Mouse (Mus musculus) liver, embryonic 12.5 days (tissue): Measurements from ENCODE around the gene Gfi1b. TPM values are rescaled to one million over a fixed set of nuclear protein-coding genes. Genes with fewer than 3 reads are reported as not detected.

Experiments
- ATAC-seq: fragments of 200-750 bp; cut with Nextera tagmentation; 2 replicates; pipeline ENCODE4 v1.8.0; 2017; ENCODE audit warnings: moderate number of reproducible peaks, mild to moderate bottlenecking, moderate library complexity
- H3K27ac ChIP-seq: fragments of 300-500 bp; sonication (generic); 2 replicates; pipeline ENCODE4 v1.5.1; 2016; ENCODE audit warnings: mild to moderate bottlenecking
- H3K27me3 ChIP-seq: fragments of 300-500 bp; sonication (generic); replicated peaks from 2 replicates; pipeline ENCODE4 v1.6.1; 2016; ENCODE audit warnings: mild to moderate bottlenecking, moderate library complexity
- H3K36me3 ChIP-seq: fragments of 300-500 bp; sonication (generic); 2 replicates; pipeline ENCODE4 v1.6.1; 2016; ENCODE audit warnings: mild to moderate bottlenecking, moderate library complexity
- H3K4me1 ChIP-seq: fragments of 300-500 bp; sonication (generic); 2 replicates; pipeline ENCODE4 v1.6.1; 2016
- H3K4me2 ChIP-seq: fragments of 300-500 bp; sonication (generic); 2 replicates; pipeline ENCODE4 v1.6.1; 2016; ENCODE audit warnings: mild to moderate bottlenecking, moderate library complexity
- H3K4me3 ChIP-seq: fragments of 300-500 bp; sonication (generic); 2 replicates; pipeline ENCODE4 v1.5.1; 2016; ENCODE audit warnings: mild to moderate bottlenecking, moderate library complexity
- H3K9ac ChIP-seq: fragments of 300-500 bp; sonication (generic); 2 replicates; pipeline ENCODE4 v1.6.1; 2016; ENCODE audit warnings: mild to moderate bottlenecking, moderate library complexity
- H3K9me3 ChIP-seq: fragments of 300-500 bp; sonication (generic); replicated peaks from 2 replicates; pipeline ENCODE4 v1.6.1; 2016; ENCODE audit warnings: mild to moderate bottlenecking, moderate library complexity
- WGBS: fragments of 180-500 bp; shearing (Covaris S2); methylation state at CpG from one replicate; pipeline ENCODE4 v1.1.7; 2016; ENCODE audit not compliant: insufficient replicate concordance; 5-methylcytosine and 5-hydroxymethylcytosine counted together
- polyA plus RNA-seq: library from polyadenylated mRNA; unstranded; fragments of >200 nt; fragmentation: Nextera tagmentation; extraction: Ambion mirVana; gene quantifications from 2 replicates; pipeline ENCODE4 v1.2.1, GENCODE M21; 2016

Gfi1b gene
- polyA plus RNA-seq, 1 experiment from 2014 or later: 117 TPM

DNA sequence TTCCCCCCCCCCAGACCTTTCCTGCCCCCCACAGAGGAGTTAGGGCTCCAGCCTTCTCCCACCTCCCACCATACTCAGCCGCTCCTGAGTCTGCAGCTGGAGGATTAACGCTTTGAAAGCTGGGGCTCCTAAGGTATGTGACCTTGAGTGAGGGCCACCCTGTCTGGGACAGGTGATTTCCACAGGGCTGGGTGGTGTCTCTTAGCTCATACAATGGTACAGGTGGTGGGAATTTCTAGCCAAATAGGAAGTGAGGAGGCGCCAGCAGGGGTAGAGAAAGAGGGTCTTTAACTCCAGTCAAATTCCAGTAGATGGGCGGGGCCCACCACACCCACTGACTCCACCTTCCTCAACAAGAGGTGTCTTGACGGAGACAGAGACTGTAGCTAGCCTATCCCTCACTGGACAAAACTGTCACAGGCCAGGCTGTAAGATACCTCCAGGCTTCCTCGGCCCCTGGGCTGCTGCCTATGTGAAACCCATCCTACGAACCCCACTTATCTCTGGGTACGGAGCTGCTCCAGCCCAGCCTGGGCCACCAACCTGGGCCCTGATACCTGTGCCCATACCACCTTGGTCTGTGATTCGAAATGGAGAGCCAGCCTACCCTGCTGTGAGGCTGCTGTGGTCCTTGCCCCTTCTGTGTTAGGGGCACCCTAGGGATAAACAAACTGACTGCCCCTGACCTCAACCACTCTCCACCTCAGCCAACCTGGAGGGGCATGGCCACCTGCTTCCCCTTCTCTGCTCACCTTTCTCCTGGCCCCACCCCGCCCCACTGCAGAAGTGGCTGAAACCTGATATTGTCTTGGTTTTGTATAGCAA is 14.2 kb downstream of the Gfi1b start:
- Histone ChIP-seq H3K27me3 (no peaks in the 10 kb centered on the region), H3K36me3 (peaks cover 51% of the 10 kb centered on the region), H3K27ac (peak overlapping the region; percentile 90), H3K4me3 (no peak overlapping the region), H3K4me2 (peak overlapping the region; percentile 16), H3K9me3 (no peaks in the 10 kb centered on the region), H3K9ac (peak overlapping the region; percentile 59), H3K4me1 (peaks cover 93% of the 10 kb centered on the region)
- 38% methylated on average over 10 of the region's 10 CpGs for WGBS
- ATAC-seq: peak; percentile 73

DNA sequence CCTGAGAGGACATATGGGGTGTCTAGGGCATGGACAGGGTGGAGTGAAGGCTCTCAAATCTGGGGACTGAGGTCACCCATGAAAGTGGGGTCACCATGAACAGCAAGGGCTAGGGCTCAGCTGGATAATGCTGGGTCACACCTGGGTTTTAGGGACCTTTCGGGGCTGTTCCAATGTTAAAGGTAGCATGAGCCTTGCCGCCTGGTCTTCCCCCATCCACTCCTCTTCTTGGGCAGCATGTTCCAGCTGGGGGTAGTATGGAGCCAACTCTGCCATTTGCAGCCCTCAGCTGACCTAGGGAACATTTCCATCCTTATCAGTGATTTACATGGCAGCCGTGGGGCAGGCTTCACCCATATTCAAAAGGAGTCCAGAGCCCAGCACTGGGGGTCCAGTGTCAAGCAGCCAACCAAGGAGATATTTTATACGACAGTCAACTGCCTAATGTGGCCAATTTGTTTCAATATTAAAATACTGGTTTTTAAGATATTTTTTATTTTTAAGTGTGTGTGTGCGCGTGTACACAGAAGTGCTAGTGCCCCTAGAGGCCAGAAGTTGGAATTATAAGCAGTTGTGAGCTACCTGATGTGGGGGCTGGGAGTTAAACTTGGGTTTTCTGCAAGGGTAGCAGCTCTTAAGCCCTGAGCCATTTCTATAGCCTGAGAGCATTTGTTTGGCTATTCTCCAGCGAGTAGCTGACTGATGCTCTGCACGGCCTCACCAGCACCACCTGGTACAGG is 15.0 kb downstream of the Gfi1b start:
- Histone ChIP-seq H3K27ac (peak overlapping the region; percentile 90), H3K4me2 (peak overlapping the region; percentile 16; the same call in 1 of the 2 replicates), H3K27me3 (no peaks in the 10 kb centered on the region), H3K4me1 (peaks cover 93% of the 10 kb centered on the region), H3K9ac (peak overlapping the region; percentile 59), H3K4me3 (no peak overlapping the region), H3K9me3 (no peaks in the 10 kb centered on the region), H3K36me3 (peaks cover 43% of the 10 kb centered on the region)
- peak; percentile 0; the same call in 1 of the 2 replicates for ATAC-seq
- WGBS: 53% methylated on average over 8 of the region's 8 CpGs

DNA sequence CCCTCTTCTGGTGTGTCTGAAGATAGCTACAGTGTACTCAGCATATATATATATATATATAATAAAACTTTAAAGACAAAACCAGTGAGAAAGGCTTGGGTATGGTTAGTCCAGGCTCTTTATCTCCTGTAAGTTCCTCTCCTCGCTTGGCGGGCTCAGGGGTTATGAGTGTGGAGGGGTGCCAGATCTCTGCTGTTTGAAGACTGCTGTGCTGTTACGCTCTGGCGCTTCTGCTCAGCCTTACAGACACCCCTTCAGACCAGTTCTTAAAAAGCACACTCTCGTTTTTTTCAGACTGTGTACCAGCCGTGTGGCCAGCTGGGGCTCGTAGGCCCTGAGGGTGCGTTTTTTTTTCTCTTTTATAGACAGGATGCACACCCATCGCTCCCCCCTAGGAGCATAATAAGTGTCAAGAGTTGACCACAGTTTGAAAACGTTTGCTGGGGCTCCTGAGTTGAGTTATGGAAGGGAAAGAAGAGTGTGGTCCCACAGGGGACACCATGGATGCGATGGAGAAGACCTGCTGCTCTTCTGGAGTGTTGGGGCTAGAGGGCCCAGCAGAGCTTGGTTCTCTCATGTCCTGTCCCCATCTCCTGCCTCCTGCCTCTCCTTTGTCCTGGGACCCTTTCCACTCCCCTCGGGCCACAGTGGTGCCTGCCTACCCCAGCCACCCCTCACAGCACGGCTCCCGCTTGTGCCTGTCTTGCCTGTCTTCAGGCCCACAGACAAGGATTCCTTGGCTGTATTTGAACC is 15.8 kb downstream of the Gfi1b start:
- Histone ChIP-seq H3K4me2 (no peak overlapping the region), H3K4me3 (no peak overlapping the region), H3K4me1 (peaks cover 93% of the 10 kb centered on the region), H3K9ac (0 out of 2 replicates have a peak overlapping the region, but pooled peaks have one; percentile 1), H3K27me3 (no peaks in the 10 kb centered on the region), H3K27ac (peak overlapping the region; percentile 90), H3K9me3 (no peaks in the 10 kb centered on the region), H3K36me3 (peaks cover 35% of the 10 kb centered on the region)
- ATAC-seq: no peak
- 57% methylated on average over 14 of the region's 14 CpGs for WGBS

GRCm38 (mm10) chr2:28603542-28603941 is 18.2 kb downstream of the Gfi1b start:
- no peak overlapping the region for H3K4me2 ChIP-seq
- no peaks in the 10 kb centered on the region for H3K9me3 ChIP-seq
- 49% methylated on average over 5 of the region's 5 CpGs for WGBS
- no peak for ATAC-seq
- H3K27ac ChIP-seq: peak overlapping the region; percentile 96
- peak overlapping the region; percentile 83 for H3K9ac ChIP-seq
- no peak overlapping the region for H3K4me3 ChIP-seq
- H3K27me3 ChIP-seq: no peaks in the 10 kb centered on the region
- peaks cover 11% of the 10 kb centered on the region for H3K36me3 ChIP-seq
- peaks cover 93% of the 10 kb centered on the region for H3K4me1 ChIP-seq

GRCm38 (mm10) chr2:28601720-28602590 is 19.8 kb downstream of the Gfi1b start:
- 10% methylated on average over 12 of the region's 12 CpGs for WGBS
- peaks cover 3% of the 10 kb centered on the region; the same call in 1 of the 2 replicates for H3K9me3 ChIP-seq
- no peaks in the 10 kb centered on the region for H3K27me3 ChIP-seq
- peak overlapping the region; percentile 83 for H3K9ac ChIP-seq
- H3K36me3 ChIP-seq: no peaks in the 10 kb centered on the region
- H3K4me3 ChIP-seq: peak overlapping the region; percentile 28; the same call in 1 of the 2 replicates
- H3K27ac ChIP-seq: peak overlapping the region; percentile 96
- peak overlapping the region; percentile 67 for H3K4me2 ChIP-seq
- peak; percentile 87 for ATAC-seq
- H3K4me1 ChIP-seq: peaks cover 93% of the 10 kb centered on the region

- H3K36me3 ChIP-seq: no peaks in the 10 kb centered on the region
- peak overlapping the region; percentile 64 for H3K4me2 ChIP-seq
- no peak overlapping the region for H3K4me3 ChIP-seq
- H3K27ac ChIP-seq: peak overlapping the region; percentile 96
- no peak for ATAC-seq
- WGBS: 16% methylated on average over 6 of the region's 6 CpGs
- H3K4me1 ChIP-seq: peaks cover 99% of the 10 kb centered on the region
- no peaks in the 10 kb centered on the region for H3K27me3 ChIP-seq
- peak overlapping the region; percentile 76 for H3K9ac ChIP-seq
- peaks cover 4% of the 10 kb centered on the region; the same call in 1 of the 2 replicates for H3K9me3 ChIP-seq
These were observed 22.2 kb downstream of the Gfi1b start for GRCm38 (mm10) chr2:28599569-28599900.

GRCm38 (mm10) chr2:28598692-28599568 is 22.9 kb downstream of the Gfi1b start:
- H3K9ac ChIP-seq: peak overlapping the region; percentile 76
- WGBS: 12% methylated on average over 12 of the region's 12 CpGs
- H3K36me3 ChIP-seq: no peaks in the 10 kb centered on the region
- H3K27ac ChIP-seq: peak overlapping the region; percentile 96
- peak overlapping the region; percentile 13 for H3K4me3 ChIP-seq
- peak overlapping the region; percentile 64 for H3K4me2 ChIP-seq
- no peaks in the 10 kb centered on the region for H3K27me3 ChIP-seq
- H3K9me3 ChIP-seq: peaks cover 4% of the 10 kb centered on the region; the same call in 1 of the 2 replicates
- no peak for ATAC-seq
- peaks cover 100% of the 10 kb centered on the region for H3K4me1 ChIP-seq

GRCm38 (mm10) chr2:28597733-28598547 is 23.8 kb downstream of the Gfi1b start:
- H3K9ac ChIP-seq: peak overlapping the region; percentile 76
- peaks cover 4% of the 10 kb centered on the region; the same call in 1 of the 2 replicates for H3K9me3 ChIP-seq
- H3K27ac ChIP-seq: peak overlapping the region; percentile 96
- no peaks in the 10 kb centered on the region for H3K36me3 ChIP-seq
- peak overlapping the region; percentile 13 for H3K4me3 ChIP-seq
- WGBS: 14% methylated on average over 7 of the region's 7 CpGs
- peaks cover 99% of the 10 kb centered on the region for H3K4me1 ChIP-seq
- H3K4me2 ChIP-seq: peak overlapping the region; percentile 64
- no peaks in the 10 kb centered on the region for H3K27me3 ChIP-seq
- ATAC-seq: peak; percentile 83

- ATAC-seq: no peak
- Histone ChIP-seq H3K9me3 (peaks cover 4% of the 10 kb centered on the region; the same call in 1 of the 2 replicates), H3K9ac (peak overlapping the region; percentile 76; the same call in 1 of the 2 replicates), H3K27me3 (no peaks in the 10 kb centered on the region), H3K4me2 (peak overlapping the region; percentile 64), H3K4me1 (peaks cover 97% of the 10 kb centered on the region), H3K27ac (peak overlapping the region; percentile 96), H3K4me3 (no peak overlapping the region), H3K36me3 (no peaks in the 10 kb centered on the region)
- 65% methylated on average over 7 of the region's 7 CpGs for WGBS
These were observed 24.8 kb downstream of the Gfi1b start for GRCm38 (mm10) chr2:28596998-28597397.
